Mouse (Mus musculus) small intestine, adult 2 months (tissue): ENCODE data around the gene Ubn2.
A peak's percentile ranks its signal among the peaks of the same experiment; 100 is the strongest.

Source experiments
- CTCF ChIP-seq: fragments of 200-500 bp; IDR thresholded peaks from 2 replicates; pipeline ENCODE4 v1.5.1; 2012; ENCODE audit warnings: low read depth, mild to moderate bottlenecking, control low read depth, inconsistent platforms, low read length, moderate library complexity, mixed read lengths; ENCODE audit not compliant: insufficient replicate concordance, insufficient read length; ENCODE audit errors: extremely low read depth
- POLR2A ChIP-seq: fragments of 200-500 bp; IDR thresholded peaks from 2 replicates; pipeline ENCODE4 v1.6.1; 2012; ENCODE audit warnings: low read depth, mild to moderate bottlenecking, control low read depth, inconsistent platforms, low read length, moderate library complexity

- TF ChIP-seq CTCF (peak; percentile 90), POLR2A (peak; percentile 25; the same call in 1 of the 2 replicates)
These were observed 101.1 kb downstream of the Ubn2 start for GRCm38 (mm10) chr6:38534640-38535365.
